ENCODE assay signal across 21 mouse cellular contexts in genomic region chr11:20712068-20712671, GRCm38 (mm10). TPM values are rescaled to one million over a fixed set of nuclear protein-coding genes. Genes with fewer than 3 reads are reported as not detected.
DNase-seq lines count a peak whose midpoint lies in the region.
"Had no signal": no experiment of that assay in that cellular context is flagged by ENCODE, and none has a peak within 500 bp of the region (broad histone marks: within the 10 kb centered on the region; RNA-seq: fewer than 3 reads in every experiment).

No protein-coding gene starts in this region.

- peak; percentile 28 to 40 for DNase-seq in heart, adult 18-20 months
- no peak for DNase-seq in heart, postnatal 4 days
- peak; percentile 11 for DNase-seq in CD4-positive helper T cell, adult 2 months (ENCODE audit: low read depth, low spot score)
- DNase-seq in Muller cell, postnatal 12 days (ENCODE audit: inconsistent ontology term) = peak; percentile 35
- DNase-seq in induced T-regulatory cell, adult 2 months (ENCODE audit: low read depth) = peak; percentile 44
- DNase-seq in yolk sac, embryonic 10.5 days (ENCODE audit: low spot score) = no peak
- no peak for DNase-seq in kidney, adult 9 months
- DNase-seq: adrenal gland, adult 8-10 months; B cell, adult 2 months; cerebellum, adult 11 months; cerebellum, adult 9-10 months; cerebellum, postnatal 36 days; kidney, adult 2 months; kidney, postnatal 4 days; layer of hippocampus, adult 9-11 months; liver; lung, adult 2 months; lung, postnatal 14 days; right cerebral cortex, adult 18-20 months; spleen, adult 18-20 months; thymus, postnatal 14 days had no signal

RNA-seq across cellular contexts. Expression of gene Aftph, which starts 29.2 kb away (rescaled TPM):
- total RNA-seq in heart, adult 18-20 months (2021) = 10 to 100 TPM; 20.7 to 23.6 TPM
- 10 to 100 TPM; 18.7 to 22.5 TPM for total RNA-seq in heart, postnatal 4 days (2021)

Comparison
In these comparisons a context has a peak if more than half of its experiments do, and no peak if none do; other contexts are left out.
1. DNase-seq: peak in heart, adult 18-20 months (2 of 2), CD4-positive helper T cell, adult 2 months (single experiment), Muller cell, postnatal 12 days (single experiment) and induced T-regulatory cell, adult 2 months (single experiment); none in heart, postnatal 4 days (single experiment), yolk sac, embryonic 10.5 days (single experiment) and kidney, adult 9 months (single experiment).